Mouse (Mus musculus) hindbrain, embryonic 13.5 days (tissue): ENCODE results near the gene Zdhhc5. TPM values are rescaled to one million over a fixed set of nuclear protein-coding genes. Genes with fewer than 3 reads are reported as not detected.
"Not testable (repeated sequence)": the region's sequence is repeated elsewhere in the genome, so short reads cannot be mapped to it uniquely, and the experiment has no call there.

Experiments
- ATAC-seq: fragments of 200-750 bp; cut with Nextera tagmentation; 2 replicates; pipeline ENCODE4 v1.8.0; 2017; ENCODE audit warnings: moderate TSS enrichment; ENCODE audit not compliant: low FRiP score
- H3K27ac ChIP-seq: fragments of 300-500 bp; sonication (generic); 2 replicates; pipeline ENCODE4 v1.5.1; 2015; ENCODE audit warnings: inconsistent platforms, mild to moderate bottlenecking, moderate library complexity
- H3K27me3 ChIP-seq: fragments of 300-500 bp; sonication (generic); 2 replicates; pipeline ENCODE4 v1.6.1; 2015; ENCODE audit warnings: mild to moderate bottlenecking, inconsistent platforms
- H3K36me3 ChIP-seq: fragments of 300-500 bp; sonication (generic); 2 replicates; pipeline ENCODE4 v1.6.1; 2015; ENCODE audit warnings: mild to moderate bottlenecking, inconsistent platforms
- H3K4me1 ChIP-seq: fragments of 300-500 bp; sonication (generic); replicated peaks from 2 replicates; pipeline ENCODE4 v1.6.1; 2015; ENCODE audit warnings: inconsistent platforms
- H3K4me2 ChIP-seq: fragments of 300-500 bp; sonication (generic); 2 replicates; pipeline ENCODE4 v1.6.1; 2015; ENCODE audit warnings: inconsistent platforms, mild to moderate bottlenecking, moderate library complexity
- H3K4me3 ChIP-seq: fragments of 300-500 bp; sonication (generic); 2 replicates; pipeline ENCODE4 v1.5.1; 2015; ENCODE audit warnings: mild to moderate bottlenecking, inconsistent platforms
- H3K9ac ChIP-seq: fragments of 300-500 bp; sonication (generic); 2 replicates; pipeline ENCODE4 v1.6.1; 2015; ENCODE audit warnings: mild to moderate bottlenecking, inconsistent platforms
- H3K9me3 ChIP-seq: fragments of 300-500 bp; sonication (generic); 2 replicates; pipeline ENCODE4 v1.6.1; 2016; ENCODE audit warnings: inconsistent platforms
- WGBS: fragments of 180-500 bp; shearing (Covaris S2); methylation state at CpG from one replicate; pipeline ENCODE4 v1.1.7; 2015; 5-methylcytosine and 5-hydroxymethylcytosine counted together
- polyA plus RNA-seq: library from polyadenylated mRNA; unstranded; fragments of >200 nt; fragmentation: Nextera tagmentation; extraction: Ambion mirVana; gene quantifications from 2 replicates; pipeline ENCODE4 v1.2.1, GENCODE M21; 2015

The Zdhhc5 gene
- polyA plus RNA-seq, 1 experiment from 2014 or later = 17.2 TPM

DNA sequence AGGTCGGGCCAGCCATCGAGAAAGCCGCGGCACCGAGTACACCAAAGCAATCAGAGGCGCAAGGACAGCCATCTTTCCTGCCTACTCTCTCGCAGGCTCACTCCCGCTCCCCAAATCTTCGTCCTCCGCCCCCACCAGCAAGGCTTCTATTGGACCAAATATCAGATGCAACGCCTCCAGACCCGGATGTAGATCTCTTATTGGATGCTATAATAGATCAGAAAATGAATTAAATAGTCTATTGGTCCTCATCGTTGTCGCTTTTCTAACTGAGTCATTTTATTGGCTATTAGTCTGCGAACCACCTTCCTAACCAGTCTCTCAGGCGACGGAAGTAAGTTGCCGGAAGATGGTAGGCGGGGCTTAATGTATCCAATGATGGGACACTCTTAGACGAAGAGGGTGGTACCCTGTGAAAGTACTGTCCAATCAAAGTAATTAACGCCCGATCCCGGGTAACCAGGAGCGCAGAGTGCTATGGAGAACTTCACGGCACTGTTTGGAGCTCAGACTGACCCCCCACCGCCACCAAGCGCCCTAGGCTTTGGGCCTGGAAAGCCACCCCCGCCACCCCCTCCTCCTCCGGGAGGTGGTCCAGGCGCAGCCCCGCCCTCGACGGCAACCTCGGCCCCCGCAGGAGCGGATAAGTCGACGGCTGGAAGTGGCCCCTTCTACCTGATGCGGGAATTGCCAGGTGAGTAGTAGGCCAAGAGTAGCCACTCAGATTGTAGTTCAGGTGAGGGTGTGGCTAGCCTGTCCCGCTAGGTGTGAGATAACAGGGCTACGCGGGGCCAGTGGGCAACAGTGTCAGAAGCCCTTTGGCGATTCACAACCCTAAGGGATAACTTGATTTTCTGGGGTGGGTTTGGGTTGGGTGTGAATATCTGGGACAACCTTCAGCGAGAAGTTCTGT is 36.8 kb downstream of the Zdhhc5 start, which contains the start of the genes Gm28635 and Med19:
Gene Gm28635 (minus strand): TSS at position 74 of the 913 bp plus-strand sequence.
Gene Med19 (plus strand): TSS at position 435 of the 913 bp plus-strand sequence.
- WGBS = 0% methylated on average over 44 of the region's 44 CpGs

GRCm38 (mm10) chr2:84677270-84677967 is 37.6 kb downstream of the Zdhhc5 start:
- 10% methylated on average over 22 of the region's 22 CpGs for WGBS
- H3K4me2 ChIP-seq = peak overlapping the region; percentile 78
- peak; percentile 74 for ATAC-seq
- H3K4me1 ChIP-seq = peaks cover 29% of the 10 kb centered on the region
- H3K9ac ChIP-seq = peak overlapping the region; percentile 77
- peak overlapping the region; percentile 89 for H3K27ac ChIP-seq
- H3K4me3 ChIP-seq = peak overlapping the region; percentile 97
- H3K27me3 ChIP-seq = no peaks in the 10 kb centered on the region
- peaks cover 44% of the 10 kb centered on the region for H3K36me3 ChIP-seq
- no peaks in the 10 kb centered on the region for H3K9me3 ChIP-seq

More for the DNA sequence above, 36.8 kb downstream of the Zdhhc5 start, which contains the start of the genes Gm28635 and Med19:
- Histone ChIP-seq H3K9ac (peak within 1 kb of the TSS; percentile 89), H3K4me3 (peak within 1 kb of the TSS; percentile 97), H3K27ac (peak within 1 kb of the TSS; percentile 89), H3K4me1 (peaks cover 29% of the 10 kb centered on the region), H3K27me3 (no peaks in the 10 kb centered on the region), H3K36me3 (peaks cover 36% of the 10 kb centered on the region), H3K4me2 (peak within 1 kb of the TSS; percentile 82), H3K9me3 (no peaks in the 10 kb centered on the region)
- peak; percentile 100 for ATAC-seq

- ATAC-seq, H3K27me3 ChIP-seq, H3K9ac ChIP-seq, H3K9me3 ChIP-seq, H3K27ac ChIP-seq: not testable (repeated sequence)
- Histone ChIP-seq H3K4me3 (peak overlapping the region; percentile 88; the same call in 1 of the 2 replicates), H3K4me2 (peak overlapping the region; percentile 74), H3K36me3 (peaks cover 58% of the 10 kb centered on the region), H3K4me1 (peaks cover 27% of the 10 kb centered on the region)
- 68% methylated on average over 4 of the region's 5 CpGs for WGBS
These were observed 43.4 kb downstream of the Zdhhc5 start for GRCm38 (mm10) chr2:84671535-84671934.

DNA sequence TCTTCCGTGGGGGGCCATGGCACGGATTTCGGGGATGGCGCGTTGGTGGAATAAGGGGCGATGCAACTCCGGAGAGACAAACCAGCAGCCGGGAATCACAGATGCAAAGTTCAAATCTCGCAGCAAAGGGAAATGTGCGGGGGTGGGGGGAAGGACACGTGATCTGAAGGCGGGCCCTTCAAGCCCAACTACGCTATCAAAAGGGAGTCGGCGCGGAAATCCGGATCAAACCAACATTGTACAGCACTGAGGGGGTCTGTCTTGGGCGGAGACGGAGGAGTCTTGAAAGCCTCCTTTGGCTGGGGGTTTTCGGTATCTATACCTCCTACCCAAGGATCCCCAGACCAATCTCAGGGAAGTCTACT is 44.4 kb downstream of the Zdhhc5 start, which contains the start of gene Selenoh:
Gene Selenoh (minus strand): TSS at position 202 of the 365 bp plus-strand sequence.
- H3K4me3 ChIP-seq = peak within 1 kb of the TSS; percentile 88
- WGBS = 0% methylated on average over 20 of the region's 20 CpGs
- peaks cover 18% of the 10 kb centered on the region for H3K4me1 ChIP-seq
- peak; percentile 98 for ATAC-seq
- H3K9ac ChIP-seq = peak within 1 kb of the TSS; percentile 83
- peak within 1 kb of the TSS; percentile 74 for H3K4me2 ChIP-seq
- no peaks in the 10 kb centered on the region for H3K9me3 ChIP-seq
- H3K27me3 ChIP-seq = no peaks in the 10 kb centered on the region
- H3K27ac ChIP-seq = peak within 1 kb of the TSS; percentile 92
- H3K36me3 ChIP-seq = peaks cover 51% of the 10 kb centered on the region

DNA sequence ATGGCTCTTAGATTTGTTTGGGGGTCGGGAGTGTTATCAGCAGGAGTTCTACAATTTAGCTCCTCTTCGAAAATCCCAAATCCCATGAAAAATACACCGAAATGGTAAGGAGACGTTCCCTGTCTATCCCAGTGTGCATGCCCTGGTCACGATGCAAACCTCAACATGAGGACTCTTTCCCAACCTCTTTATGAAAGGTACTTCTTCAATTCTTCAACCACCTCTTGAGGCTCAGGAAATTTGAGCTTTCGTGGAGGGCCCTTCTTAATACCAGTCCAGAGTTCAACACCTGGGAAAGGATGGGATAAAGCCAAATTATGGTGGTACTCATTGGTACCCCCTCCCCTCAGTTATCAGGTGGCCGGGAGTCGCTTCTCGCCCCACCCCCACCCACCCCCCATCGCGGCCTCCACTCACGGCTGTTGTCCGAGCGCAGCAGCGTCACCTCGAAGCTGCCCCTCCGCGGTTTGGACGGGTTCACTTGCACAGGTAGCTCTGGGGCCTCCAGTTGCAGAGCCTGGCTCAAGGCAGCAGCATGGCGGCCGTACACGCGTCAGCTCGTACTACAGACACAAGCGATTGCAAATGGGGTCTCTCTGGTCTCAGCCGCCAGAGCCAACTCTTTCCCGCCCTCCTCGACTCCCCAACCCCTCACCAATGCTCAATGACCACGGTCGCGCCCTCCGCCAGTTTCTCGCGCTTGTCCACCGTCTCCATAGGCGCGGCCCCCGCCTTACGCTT is 45.0 kb downstream of the Zdhhc5 start:
- no peaks in the 10 kb centered on the region for H3K9me3 ChIP-seq

DNA sequence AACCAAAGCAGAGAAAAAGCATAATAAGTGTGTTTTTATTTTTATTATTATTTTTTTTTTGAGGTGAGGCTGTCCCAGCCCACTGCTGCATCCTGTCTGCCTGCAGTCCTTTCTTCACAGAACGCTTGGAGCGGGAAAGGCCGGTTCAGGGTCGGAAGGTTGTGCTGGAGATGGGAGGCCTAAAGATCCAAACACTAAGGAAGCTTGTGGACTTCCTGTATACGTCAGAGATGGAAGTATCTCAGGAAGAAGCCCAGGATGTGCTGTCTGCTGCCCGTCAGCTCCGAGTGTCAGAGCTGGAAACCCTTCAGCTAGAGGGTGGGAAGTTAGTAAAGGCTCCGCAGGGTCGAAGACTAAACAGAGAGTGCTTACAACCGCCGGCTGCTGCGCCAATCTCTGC is 48.9 kb downstream of the Zdhhc5 start:
- Histone ChIP-seq H3K36me3 (peaks cover 20% of the 10 kb centered on the region), H3K4me3 (no peak overlapping the region), H3K27me3 (no peaks in the 10 kb centered on the region), H3K9me3 (no peaks in the 10 kb centered on the region), H3K4me2 (no peak overlapping the region), H3K4me1 (peaks cover 13% of the 10 kb centered on the region), H3K9ac (no peak overlapping the region), H3K27ac (no peak overlapping the region)
- 69% methylated on average over 12 of the region's 12 CpGs for WGBS
- ATAC-seq = no peak

More for the DNA sequence above, 45.0 kb downstream of the Zdhhc5 start:
- Histone ChIP-seq H3K9ac (peak overlapping the region; percentile 83), H3K27ac (peak overlapping the region; percentile 92), H3K36me3 (peaks cover 46% of the 10 kb centered on the region), H3K4me3 (peak overlapping the region; percentile 88), H3K4me2 (peak overlapping the region; percentile 74), H3K4me1 (peaks cover 18% of the 10 kb centered on the region), H3K27me3 (no peaks in the 10 kb centered on the region)
- 2% methylated on average over 39 of the region's 39 CpGs for WGBS
- ATAC-seq = peak; percentile 90

- no peaks in the 10 kb centered on the region for H3K27me3 ChIP-seq
- WGBS = 31% methylated on average over 2 of the region's 2 CpGs
- H3K9ac ChIP-seq = no peak overlapping the region
- no peak overlapping the region for H3K27ac ChIP-seq
- no peak overlapping the region for H3K4me3 ChIP-seq
- ATAC-seq = no peak
- H3K4me1 ChIP-seq = no peaks in the 10 kb centered on the region
- no peaks in the 10 kb centered on the region for H3K9me3 ChIP-seq
- peaks cover 8% of the 10 kb centered on the region for H3K36me3 ChIP-seq
- no peak overlapping the region for H3K4me2 ChIP-seq
These were observed 52.1 kb downstream of the Zdhhc5 start for GRCm38 (mm10) chr2:84662866-84663265.

- Histone ChIP-seq H3K27me3 (no peaks in the 10 kb centered on the region), H3K9ac (no peak overlapping the region), H3K4me1 (no peaks in the 10 kb centered on the region), H3K36me3 (no peaks in the 10 kb centered on the region), H3K9me3 (no peaks in the 10 kb centered on the region), H3K27ac (no peak overlapping the region), H3K4me3 (no peak overlapping the region), H3K4me2 (no peak overlapping the region)
- WGBS = 72% methylated on average over 3 of the region's 3 CpGs
- ATAC-seq = no peak
These were observed 54.7 kb downstream of the Zdhhc5 start for GRCm38 (mm10) chr2:84660253-84660652.

DNA sequence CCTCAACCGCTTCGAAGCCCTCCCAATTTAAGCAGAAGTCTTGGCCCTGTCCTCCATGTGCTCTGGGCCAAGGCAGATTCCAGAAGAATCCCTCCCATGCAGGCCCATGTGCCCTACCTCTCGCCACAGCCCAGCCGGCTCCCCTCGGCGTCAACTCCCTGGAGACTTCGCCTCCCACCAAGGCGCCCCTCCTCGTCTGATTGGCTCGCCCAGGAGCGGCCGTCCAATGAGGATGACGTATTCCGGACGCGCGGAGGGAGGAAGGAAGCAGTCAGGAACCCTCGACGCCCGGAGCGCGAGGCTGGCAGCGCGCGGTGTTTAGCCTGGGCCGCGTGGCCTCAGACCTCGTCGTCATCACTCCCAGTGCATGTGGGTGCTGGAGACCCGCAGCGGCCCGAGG is 56.2 kb downstream of the Zdhhc5 start, which contains the start of gene Btbd18:
Gene Btbd18 (plus strand): TSS at position 274 of the 400 bp plus-strand sequence.
- WGBS = 94% methylated on average over 32 of the region's 32 CpGs
- no peaks in the 10 kb centered on the region for H3K4me1 ChIP-seq
- no peaks in the 10 kb centered on the region for H3K27me3 ChIP-seq
- H3K4me2 ChIP-seq = no peak within 1 kb of the TSS
- H3K9ac ChIP-seq = no peak within 1 kb of the TSS
- H3K9me3 ChIP-seq = no peaks in the 10 kb centered on the region
- H3K36me3 ChIP-seq = no peaks in the 10 kb centered on the region
- no peak within 1 kb of the TSS for H3K4me3 ChIP-seq
- no peak for ATAC-seq
- H3K27ac ChIP-seq = no peak within 1 kb of the TSS

DNA sequence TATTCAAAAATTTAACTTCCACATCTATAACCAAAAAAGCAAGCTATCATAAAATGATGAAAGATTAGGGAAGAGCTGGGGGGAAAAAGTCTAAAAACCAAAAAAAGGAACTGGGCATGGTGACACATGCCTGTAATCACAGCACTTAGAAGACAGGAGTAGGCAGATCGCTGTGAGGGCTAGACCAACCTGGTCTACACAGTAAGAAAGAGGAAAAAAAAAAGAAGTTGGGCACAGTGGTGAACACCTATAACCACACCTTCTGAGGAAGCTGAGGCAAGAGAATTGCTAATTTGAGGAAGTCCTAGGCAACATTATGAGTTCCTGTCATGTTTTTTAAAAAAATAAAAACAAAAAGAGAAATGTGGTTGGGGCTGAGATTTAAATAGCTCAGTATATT is 59.1 kb downstream of the Zdhhc5 start:
- no peak for ATAC-seq
- no peaks in the 10 kb centered on the region for H3K36me3 ChIP-seq
- no peak overlapping the region for H3K4me2 ChIP-seq
- WGBS = 59% methylated on average over 1 of the region's 1 CpGs
- no peak overlapping the region for H3K4me3 ChIP-seq
- no peak overlapping the region for H3K9ac ChIP-seq
- H3K9me3 ChIP-seq = no peaks in the 10 kb centered on the region
- no peaks in the 10 kb centered on the region for H3K27me3 ChIP-seq
- no peaks in the 10 kb centered on the region for H3K4me1 ChIP-seq
- H3K27ac ChIP-seq = no peak overlapping the region

DNA sequence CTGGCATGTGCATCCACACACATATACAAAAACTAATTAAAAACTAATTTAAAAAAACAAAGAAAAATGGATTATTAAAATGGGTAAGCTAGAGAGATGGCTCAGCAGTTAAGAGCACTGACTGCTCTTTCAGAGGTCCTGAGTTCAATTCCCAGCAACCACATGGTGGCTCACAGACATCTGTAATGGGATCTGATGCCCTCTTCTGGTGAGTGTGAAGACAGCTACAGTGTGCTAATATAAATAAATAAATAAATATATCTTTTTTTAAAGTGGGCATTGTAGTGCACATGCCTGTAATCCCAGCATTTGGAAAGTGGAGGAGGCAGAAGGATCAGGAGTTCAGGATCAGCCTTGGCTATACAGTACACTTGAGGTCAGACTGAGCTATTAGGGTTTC is 61.6 kb downstream of the Zdhhc5 start:
- H3K36me3 ChIP-seq = no peaks in the 10 kb centered on the region
- H3K4me3 ChIP-seq = no peak overlapping the region
- 0 out of 2 replicates have a peak, but pooled peaks cover 3% of the 10 kb centered on the region for H3K4me1 ChIP-seq
- H3K9me3 ChIP-seq = no peaks in the 10 kb centered on the region
- no peak overlapping the region for H3K27ac ChIP-seq
- ATAC-seq = no peak
- no peak overlapping the region for H3K9ac ChIP-seq
- H3K4me2 ChIP-seq = no peak overlapping the region
- no peaks in the 10 kb centered on the region for H3K27me3 ChIP-seq
